Mouse (Mus musculus) forebrain, embryonic 14.5 days (tissue): ENCODE measurements around the gene Arsj. TPM values are rescaled to one million over a fixed set of nuclear protein-coding genes. Genes with fewer than 3 reads are reported as not detected.

Experiments
- ATAC-seq: fragments of 200-750 bp; cut with Nextera tagmentation; 2 replicates; pipeline ENCODE4 v1.8.0; 2017; ENCODE audit warnings: mild to moderate bottlenecking, moderate library complexity
- DNase-seq: peaks from one replicate; pipeline ENCODE4 v3.0.0-alpha.2; 2015; ENCODE audit warnings: low spot score
- H3K27ac ChIP-seq: fragments of 300-500 bp; sonication (generic); 2 replicates; pipeline ENCODE4 v1.5.1; 2014; ENCODE audit warnings: low read depth, mild to moderate bottlenecking, control low read depth, low read length, moderate library complexity
- H3K27me3 ChIP-seq: fragments of 300-500 bp; sonication (generic); replicated peaks from 2 replicates; pipeline ENCODE4 v1.6.1; 2014; ENCODE audit warnings: low read length, control low read depth, mixed read lengths; ENCODE audit not compliant: control insufficient read depth, insufficient read depth
- H3K36me3 ChIP-seq: fragments of 300-500 bp; sonication (generic); 2 replicates; pipeline ENCODE4 v1.6.1; 2014; ENCODE audit warnings: low read length, control low read depth; ENCODE audit not compliant: control insufficient read depth, insufficient read depth
- H3K4me1 ChIP-seq: fragments of 300-500 bp; sonication (generic); 2 replicates; pipeline ENCODE4 v1.6.1; 2014; ENCODE audit warnings: antibody characterized with exemption, low read length, control low read depth; ENCODE audit not compliant: control insufficient read depth, insufficient read depth
- H3K4me2 ChIP-seq: fragments of 300-500 bp; sonication (generic); 2 replicates; pipeline ENCODE4 v1.6.1; 2014; ENCODE audit warnings: mild to moderate bottlenecking, control low read depth, low read length
- H3K4me3 ChIP-seq: fragments of 300-500 bp; sonication (generic); 2 replicates; pipeline ENCODE4 v1.5.1; 2014; ENCODE audit warnings: low read depth, low read length, control low read depth
- H3K9ac ChIP-seq: fragments of 300-500 bp; sonication (generic); 2 replicates; pipeline ENCODE4 v1.6.1; 2014; ENCODE audit warnings: mild to moderate bottlenecking, low read length, control low read depth, moderate library complexity
- H3K9me3 ChIP-seq: fragments of 300-500 bp; sonication (generic); replicated peaks from 2 replicates; pipeline ENCODE4 v1.6.1; 2016; ENCODE audit warnings: low read length, control low read depth, mixed read lengths; ENCODE audit not compliant: control insufficient read depth
- WGBS: fragments of 180-500 bp; shearing (Covaris S2); extraction: QIAGEN DNeasy Blood & Tissue Kit; methylation state at CpG from one replicate; pipeline ENCODE4 v1.1.7; 2014; 5-methylcytosine and 5-hydroxymethylcytosine counted together
- polyA plus RNA-seq: library from polyadenylated mRNA; unstranded; fragments of >200 nt; fragmentation: Nextera tagmentation; extraction: Ambion mirVana; gene quantifications from 2 replicates; pipeline ENCODE4 v1.2.1, GENCODE M21; 2014

Arsj gene
- polyA plus RNA-seq, 1 experiment from 2014 or later = 0.11 TPM

DNA sequence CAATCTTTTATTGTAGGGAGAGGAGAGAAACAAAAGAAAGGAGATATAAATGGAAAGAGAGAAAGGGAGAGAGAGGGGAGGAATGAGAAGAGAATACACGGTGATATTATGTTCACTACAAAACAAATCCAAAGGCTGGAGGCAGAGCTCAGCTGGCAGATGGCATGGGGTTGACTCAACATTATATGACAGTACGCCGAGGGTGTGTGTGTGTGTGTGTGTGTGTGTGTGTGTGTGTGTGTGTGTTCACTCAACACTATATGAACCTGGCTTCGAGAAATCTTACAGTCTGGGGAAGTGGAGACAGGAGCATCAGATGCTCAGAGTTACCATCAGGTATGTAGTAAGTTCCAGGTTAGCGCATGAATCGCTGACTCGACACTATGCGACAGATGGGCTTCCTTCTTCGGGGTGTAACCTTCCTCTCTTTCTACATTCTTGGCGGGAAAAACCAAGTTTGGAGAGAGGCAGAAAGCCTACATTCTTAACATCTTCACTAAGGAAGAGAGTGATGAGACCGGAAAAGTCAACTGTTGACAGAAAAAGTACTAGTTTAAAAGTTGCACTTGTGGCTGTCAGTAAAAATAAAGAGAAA lies 456 bp upstream of the Arsj start:
- Histone ChIP-seq H3K9ac (no peak overlapping the region), H3K27me3 (no peaks in the 10 kb centered on the region), H3K36me3 (no peaks in the 10 kb centered on the region), H3K27ac (no peak overlapping the region), H3K4me1 (no peaks in the 10 kb centered on the region), H3K9me3 (no peaks in the 10 kb centered on the region), H3K4me2 (peak overlapping the region; percentile 65; the same call in 1 of the 2 replicates), H3K4me3 (no peak overlapping the region)
- no peak for DNase-seq
- ATAC-seq = no peak
- WGBS = 88% methylated on average over 11 of the region's 11 CpGs

DNA sequence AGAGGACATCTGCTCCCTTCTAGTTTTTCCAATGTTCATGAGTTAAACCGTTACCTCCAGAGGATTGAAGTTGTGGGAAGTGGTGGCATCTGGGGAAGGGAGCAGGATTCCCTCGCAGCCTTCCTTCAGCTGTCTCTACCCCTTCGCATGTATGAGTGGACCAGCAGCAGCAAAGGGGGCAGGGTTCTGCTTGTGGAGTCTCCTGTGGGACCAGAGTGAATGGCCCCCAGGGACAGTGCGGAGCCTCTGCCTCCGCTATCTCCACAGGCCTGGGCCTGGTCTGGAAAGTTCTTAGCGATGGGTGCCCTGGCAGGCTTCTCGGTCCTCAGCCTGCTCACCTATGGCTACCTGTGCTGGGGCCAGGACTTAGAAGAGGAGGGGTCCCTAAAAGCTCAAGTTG lies 1.1 kb downstream of the Arsj start:
- Histone ChIP-seq H3K9me3 (no peaks in the 10 kb centered on the region), H3K36me3 (no peaks in the 10 kb centered on the region), H3K27ac (no peak overlapping the region), H3K4me2 (peak overlapping the region; percentile 65; the same call in 1 of the 2 replicates), H3K4me1 (no peaks in the 10 kb centered on the region), H3K9ac (no peak overlapping the region), H3K4me3 (no peak overlapping the region), H3K27me3 (no peaks in the 10 kb centered on the region)
- ATAC-seq = no peak
- 89% methylated on average over 7 of the region's 7 CpGs for WGBS
- DNase-seq = no peak

DNA sequence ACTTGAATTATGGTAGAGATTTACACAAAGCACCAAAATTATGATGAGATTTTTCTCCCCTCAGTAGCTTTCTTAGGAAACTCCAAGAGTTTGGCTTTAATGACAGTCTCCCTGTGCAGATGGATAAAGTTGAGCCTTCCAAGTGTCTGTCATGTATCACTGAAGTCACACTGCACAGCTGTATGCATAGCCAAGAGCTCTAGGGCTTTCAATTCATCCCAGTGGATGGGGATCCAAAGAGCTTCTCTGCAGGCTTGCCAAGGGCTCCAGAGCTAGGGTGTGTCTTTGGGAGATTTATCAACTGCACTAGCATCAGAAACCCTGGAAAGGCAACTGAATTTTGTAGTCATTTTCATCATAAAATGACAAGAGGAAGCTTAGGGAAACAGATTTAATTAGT lies 7.1 kb downstream of the Arsj start:
- H3K27me3 ChIP-seq = no peaks in the 10 kb centered on the region
- no peaks in the 10 kb centered on the region for H3K4me1 ChIP-seq
- H3K4me3 ChIP-seq = no peak overlapping the region
- no peaks in the 10 kb centered on the region for H3K9me3 ChIP-seq
- no peak overlapping the region for H3K4me2 ChIP-seq
- no peak overlapping the region for H3K9ac ChIP-seq
- DNase-seq = no peak
- ATAC-seq = no peak
- H3K27ac ChIP-seq = no peak overlapping the region
- no peaks in the 10 kb centered on the region for H3K36me3 ChIP-seq

DNA sequence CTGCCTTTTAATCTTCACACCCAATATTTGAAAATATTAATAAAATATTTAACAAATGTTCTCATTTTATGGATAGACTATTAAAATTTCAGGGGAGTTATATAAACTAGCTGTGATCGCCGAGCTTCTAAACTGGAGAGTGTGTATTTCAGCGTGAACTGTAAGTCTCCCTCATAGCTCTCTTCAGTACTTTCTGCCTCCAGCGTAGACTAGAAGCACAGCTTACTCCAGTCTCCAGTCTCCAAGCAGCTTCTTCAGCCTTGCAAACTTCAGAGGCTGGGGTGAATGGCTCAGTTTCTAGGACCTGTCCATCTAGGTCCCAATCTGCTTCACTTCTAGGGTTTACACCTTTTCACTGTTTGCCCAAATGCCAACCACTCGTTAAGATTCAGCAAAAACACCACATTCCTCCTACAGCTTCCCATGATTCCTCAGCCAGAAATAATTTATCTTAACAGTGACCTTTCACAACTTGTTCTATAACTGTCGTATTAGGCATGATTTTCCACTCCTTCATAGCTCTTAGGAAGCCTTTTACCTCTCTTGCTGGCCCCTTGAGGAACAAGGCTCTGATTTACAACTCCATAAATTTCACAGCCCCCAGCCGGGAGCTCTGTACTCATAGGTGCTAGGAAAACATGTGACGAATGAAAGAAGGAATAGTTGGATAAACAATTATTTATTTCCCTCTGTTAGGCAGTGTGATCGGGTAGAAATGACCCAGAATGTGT lies 9.5 kb downstream of the Arsj start:
- DNase-seq = no peak
- H3K4me2 ChIP-seq = no peak overlapping the region
- 72% methylated on average over 9 of the region's 9 CpGs for WGBS
- H3K9me3 ChIP-seq = no peaks in the 10 kb centered on the region
- no peaks in the 10 kb centered on the region for H3K4me1 ChIP-seq
- H3K4me3 ChIP-seq = no peak overlapping the region
- no peak overlapping the region for H3K27ac ChIP-seq
- H3K36me3 ChIP-seq = no peaks in the 10 kb centered on the region
- no peak overlapping the region for H3K9ac ChIP-seq
- ATAC-seq = no peak
- H3K27me3 ChIP-seq = no peaks in the 10 kb centered on the region

DNA sequence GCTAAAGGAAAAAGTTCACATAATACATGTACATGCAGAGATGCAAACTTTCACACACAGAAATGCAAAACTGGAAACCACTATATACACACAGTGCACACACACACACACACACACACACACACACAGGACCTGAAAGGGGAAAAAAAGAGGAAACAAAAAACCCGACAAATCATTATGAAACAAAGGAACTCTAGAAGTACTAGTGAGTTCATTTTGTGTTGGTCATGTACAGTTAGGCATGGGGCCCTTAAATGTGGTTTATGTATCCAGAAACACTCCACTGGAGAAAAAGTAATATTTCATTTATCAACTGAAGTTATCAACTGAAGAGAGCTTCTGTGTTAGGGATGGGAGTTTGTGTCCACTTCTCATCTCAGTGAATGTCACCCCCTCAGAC lies 10.2 kb downstream of the Arsj start:
- Histone ChIP-seq H3K4me1 (no peaks in the 10 kb centered on the region), H3K36me3 (no peaks in the 10 kb centered on the region), H3K27ac (no peak overlapping the region), H3K4me2 (no peak overlapping the region), H3K4me3 (no peak overlapping the region), H3K27me3 (no peaks in the 10 kb centered on the region), H3K9me3 (no peaks in the 10 kb centered on the region), H3K9ac (no peak overlapping the region)
- WGBS = 79% methylated on average over 1 of the region's 1 CpGs
- ATAC-seq = no peak
- no peak for DNase-seq

DNA sequence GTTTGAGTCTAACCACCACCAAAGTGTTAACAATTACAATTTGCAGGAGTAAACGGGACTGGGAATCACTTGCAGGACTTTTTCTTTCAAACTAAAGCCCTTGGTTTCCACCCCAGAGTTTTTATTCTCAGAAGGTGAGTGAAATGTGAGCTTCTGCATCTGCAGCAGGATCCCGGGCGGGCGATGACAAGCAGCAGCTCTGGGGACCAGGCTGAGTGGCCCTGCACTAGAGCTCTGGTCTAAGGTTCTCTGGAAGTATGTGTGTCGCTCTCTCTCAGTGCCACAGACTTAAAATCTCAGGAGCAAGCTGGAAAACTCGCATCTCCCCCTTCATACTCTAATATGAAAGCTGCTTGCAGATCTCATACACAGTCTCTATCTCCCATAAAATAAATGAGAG lies 15.8 kb downstream of the Arsj start:
- Histone ChIP-seq H3K9me3 (no peaks in the 10 kb centered on the region), H3K4me2 (no peak overlapping the region), H3K4me1 (no peaks in the 10 kb centered on the region; the same call in 1 of the 2 replicates), H3K27me3 (no peaks in the 10 kb centered on the region), H3K36me3 (no peaks in the 10 kb centered on the region), H3K9ac (no peak overlapping the region), H3K4me3 (no peak overlapping the region), H3K27ac (no peak overlapping the region)
- 76% methylated on average over 6 of the region's 6 CpGs for WGBS
- ATAC-seq (no peak), DNase-seq (no peak)

DNA sequence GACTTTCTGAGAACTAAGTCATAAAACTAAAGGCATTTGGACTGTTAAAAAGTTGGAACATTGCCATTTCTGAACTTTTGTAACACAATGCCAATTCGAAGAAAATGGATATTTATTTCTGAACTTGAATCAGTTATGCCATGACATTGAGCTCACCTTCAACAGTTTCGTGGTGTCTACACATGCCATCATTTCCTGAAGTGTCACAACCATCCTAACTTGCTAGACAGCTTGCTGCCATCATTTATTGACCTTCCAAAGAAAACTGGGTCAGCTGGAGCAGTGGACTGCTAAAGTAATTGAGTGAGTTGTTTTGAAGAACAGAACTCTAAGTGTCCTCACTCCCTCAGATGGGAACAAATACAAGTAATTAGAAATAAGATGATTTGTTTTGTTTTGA lies 16.2 kb downstream of the Arsj start:
- Histone ChIP-seq H3K4me2 (no peak overlapping the region), H3K4me1 (no peaks in the 10 kb centered on the region; the same call in 1 of the 2 replicates), H3K27ac (no peak overlapping the region), H3K4me3 (no peak overlapping the region), H3K36me3 (no peaks in the 10 kb centered on the region), H3K9ac (no peak overlapping the region), H3K9me3 (no peaks in the 10 kb centered on the region), H3K27me3 (no peaks in the 10 kb centered on the region)
- 75% methylated on average over 2 of the region's 2 CpGs for WGBS
- ATAC-seq (no peak), DNase-seq (no peak)

DNA sequence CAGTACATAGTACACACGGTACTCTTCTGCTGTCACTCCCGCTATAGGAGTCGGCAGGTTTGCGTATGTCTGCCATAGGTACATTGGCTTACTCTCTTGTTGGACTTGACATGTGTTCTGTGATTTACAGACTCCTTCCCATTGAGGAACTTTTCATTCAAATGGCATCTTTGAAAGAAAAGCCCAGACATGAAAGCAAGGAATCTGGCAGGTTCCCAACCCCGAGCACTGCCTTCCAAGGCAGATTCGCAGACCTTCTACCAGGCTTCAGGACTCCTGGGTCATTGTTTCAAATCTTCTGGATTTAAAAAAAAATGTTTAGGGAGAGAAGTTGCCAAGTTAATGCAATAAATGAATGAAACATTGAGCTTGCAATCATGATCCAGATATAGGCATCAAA lies 19.8 kb downstream of the Arsj start:
- H3K27me3 ChIP-seq = no peaks in the 10 kb centered on the region
- no peak overlapping the region for H3K4me2 ChIP-seq
- H3K4me1 ChIP-seq = no peaks in the 10 kb centered on the region; the same call in none of the 2 replicates
- no peak overlapping the region for H3K4me3 ChIP-seq
- no peaks in the 10 kb centered on the region for H3K36me3 ChIP-seq
- H3K27ac ChIP-seq = no peak overlapping the region
- H3K9ac ChIP-seq = no peak overlapping the region
- DNase-seq (peak; percentile 50), ATAC-seq (peak; percentile 49; the same call in 1 of the 2 replicates)
- no peaks in the 10 kb centered on the region for H3K9me3 ChIP-seq
- 59% methylated on average over 6 of the region's 6 CpGs for WGBS

DNA sequence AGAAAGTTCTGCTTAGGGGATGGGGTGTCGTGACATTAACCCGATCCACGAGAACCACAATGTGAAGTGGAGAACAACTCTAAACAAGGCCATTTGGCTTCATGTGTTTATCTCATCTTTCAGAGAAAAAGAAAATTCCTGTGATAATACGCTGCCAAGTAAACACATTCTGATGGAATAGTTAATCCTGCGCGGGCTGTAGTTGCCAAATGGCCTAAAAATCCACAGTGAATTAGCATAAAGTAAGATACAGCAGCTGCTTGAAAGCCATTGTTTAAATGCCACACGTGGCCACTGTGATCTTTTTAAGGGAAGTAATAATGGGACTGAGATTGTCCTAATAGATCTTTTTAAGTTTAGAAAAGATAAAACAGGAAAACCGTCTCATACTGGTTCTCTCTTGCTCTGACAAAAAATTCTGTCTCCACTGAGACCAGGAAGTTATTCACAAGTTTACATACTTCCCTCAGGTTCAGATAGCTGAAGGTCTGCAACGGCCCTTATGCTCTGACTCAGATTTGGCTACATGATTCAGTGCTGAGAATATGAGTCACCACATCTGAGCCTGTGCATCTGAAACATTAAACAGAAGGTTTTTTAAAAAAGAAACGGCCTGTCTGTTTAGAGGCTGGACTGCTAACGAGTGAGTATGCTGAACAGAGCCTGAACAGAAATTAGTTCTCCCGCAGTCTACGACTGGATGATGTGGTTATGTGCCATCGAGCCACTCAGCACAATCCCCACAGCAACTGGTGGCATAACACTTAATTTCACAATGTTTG lies 21.4 kb downstream of the Arsj start:
- peak; percentile 66 for ATAC-seq
- H3K4me3 ChIP-seq = no peak overlapping the region
- 40% methylated on average over 14 of the region's 14 CpGs for WGBS
- H3K36me3 ChIP-seq = no peaks in the 10 kb centered on the region
- H3K27me3 ChIP-seq = no peaks in the 10 kb centered on the region
- H3K4me2 ChIP-seq = no peak overlapping the region
- no peak overlapping the region for H3K27ac ChIP-seq
- no peaks in the 10 kb centered on the region; the same call in none of the 2 replicates for H3K4me1 ChIP-seq
- H3K9me3 ChIP-seq = no peaks in the 10 kb centered on the region
- peak; percentile 44 for DNase-seq
- no peak overlapping the region for H3K9ac ChIP-seq
